Mouse (Mus musculus) limb, embryonic 13.5 days (tissue): ENCODE data around the gene Tpgs1. TPM values are rescaled to one million over a fixed set of nuclear protein-coding genes. Genes with fewer than 3 reads are reported as not detected.

ENCODE experiments used
- ATAC-seq: fragments of 200-750 bp; cut with Nextera tagmentation; 2 replicates; pipeline ENCODE4 v1.8.0; 2017; ENCODE audit warnings: low read depth, moderate number of reproducible peaks, moderate TSS enrichment; ENCODE audit not compliant: low FRiP score
- H3K27ac ChIP-seq: fragments of 300-500 bp; sonication (generic); 2 replicates; pipeline ENCODE4 v1.5.1; 2015; ENCODE audit warnings: inconsistent platforms, mild to moderate bottlenecking, moderate library complexity
- H3K27me3 ChIP-seq: fragments of 300-500 bp; sonication (generic); 2 replicates; pipeline ENCODE4 v1.6.1; 2015; ENCODE audit warnings: mild to moderate bottlenecking, inconsistent platforms
- H3K36me3 ChIP-seq: fragments of 300-500 bp; sonication (generic); 2 replicates; pipeline ENCODE4 v1.6.1; 2015; ENCODE audit warnings: inconsistent platforms, mild to moderate bottlenecking, moderate library complexity
- H3K4me1 ChIP-seq: fragments of 300-500 bp; sonication (generic); 2 replicates; pipeline ENCODE4 v1.6.1; 2015; ENCODE audit warnings: inconsistent platforms
- H3K4me2 ChIP-seq: fragments of 300-500 bp; sonication (generic); replicated peaks from 2 replicates; pipeline ENCODE4 v1.6.1; 2015; ENCODE audit warnings: inconsistent platforms, mild to moderate bottlenecking, moderate library complexity
- H3K4me3 ChIP-seq: fragments of 300-500 bp; sonication (generic); 2 replicates; pipeline ENCODE4 v1.5.1; 2015; ENCODE audit warnings: moderate library complexity, mild to moderate bottlenecking, inconsistent platforms
- H3K9ac ChIP-seq: fragments of 300-500 bp; sonication (generic); 2 replicates; pipeline ENCODE4 v1.6.1; 2015; ENCODE audit warnings: mild to moderate bottlenecking, inconsistent platforms
- H3K9me3 ChIP-seq: fragments of 300-500 bp; sonication (generic); 2 replicates; pipeline ENCODE4 v1.6.1; 2016; ENCODE audit warnings: inconsistent platforms
- WGBS: fragments of 180-500 bp; shearing (Covaris S2); methylation state at CpG from one replicate; pipeline ENCODE4 v1.1.7; 2015; 5-methylcytosine and 5-hydroxymethylcytosine counted together
- polyA plus RNA-seq: library from polyadenylated mRNA; unstranded; fragments of >200 nt; fragmentation: Nextera tagmentation; extraction: Ambion mirVana; gene quantifications from 2 replicates; pipeline ENCODE4 v1.2.1, GENCODE M21; 2015

Tpgs1 gene
- polyA plus RNA-seq, 1 experiment from 2014 or later = 62.0 TPM

GRCm38 (mm10) chr10:79649070-79649751 lies 20.0 kb upstream of the Tpgs1 start:
- H3K27ac ChIP-seq = no peak overlapping the region
- 31% methylated on average over 7 of the region's 7 CpGs for WGBS
- H3K4me2 ChIP-seq = no peak overlapping the region

GRCm38 (mm10) chr10:79652789-79653188 lies 16.4 kb upstream of the Tpgs1 start:
- Histone ChIP-seq H3K36me3 (no peaks in the 10 kb centered on the region), H3K4me3 (no peak overlapping the region), H3K27ac (no peak overlapping the region), H3K4me2 (no peak overlapping the region), H3K27me3 (peaks cover 5% of the 10 kb centered on the region; the same call in 1 of the 2 replicates), H3K9ac (no peak overlapping the region), H3K4me1 (peaks cover 5% of the 10 kb centered on the region; the same call in 1 of the 2 replicates), H3K9me3 (no peaks in the 10 kb centered on the region)
- no peak for ATAC-seq
- WGBS = 77% methylated on average over 7 of the region's 7 CpGs

More at GRCm38 (mm10) chr10:79649070-79649751, 20.0 kb upstream of the Tpgs1 start:
- no peaks in the 10 kb centered on the region for H3K9me3 ChIP-seq
- no peaks in the 10 kb centered on the region for H3K4me1 ChIP-seq
- no peaks in the 10 kb centered on the region for H3K36me3 ChIP-seq
- H3K9ac ChIP-seq = no peak overlapping the region
- 0 out of 2 replicates have a peak, but pooled peaks cover 5% of the 10 kb centered on the region for H3K27me3 ChIP-seq
- H3K4me3 ChIP-seq = no peak overlapping the region
- peak; percentile 38; the same call in 1 of the 2 replicates for ATAC-seq

GRCm38 (mm10) chr10:79654946-79655395 lies 14.2 kb upstream of the Tpgs1 start:
- Histone ChIP-seq H3K4me3 (no peak overlapping the region), H3K4me1 (peaks cover 7% of the 10 kb centered on the region; the same call in 1 of the 2 replicates), H3K36me3 (no peaks in the 10 kb centered on the region), H3K27ac (no peak overlapping the region), H3K4me2 (no peak overlapping the region), H3K27me3 (peaks cover 5% of the 10 kb centered on the region; the same call in 1 of the 2 replicates), H3K9ac (no peak overlapping the region), H3K9me3 (no peaks in the 10 kb centered on the region)
- WGBS = 0% methylated on average over 1 of the region's 1 CpGs
- ATAC-seq = peak; percentile 84

- Histone ChIP-seq H3K27ac (no peak overlapping the region), H3K9ac (no peak overlapping the region), H3K4me3 (no peak overlapping the region), H3K9me3 (no peaks in the 10 kb centered on the region), H3K27me3 (no peaks in the 10 kb centered on the region; the same call in 1 of the 2 replicates), H3K4me1 (peaks cover 7% of the 10 kb centered on the region; the same call in 1 of the 2 replicates), H3K4me2 (no peak overlapping the region), H3K36me3 (no peaks in the 10 kb centered on the region)
- WGBS = 19% methylated on average over 4 of the region's 4 CpGs
- ATAC-seq = no peak
These were observed 10.3 kb upstream of the Tpgs1 start for GRCm38 (mm10) chr10:79658829-79659228.

- Histone ChIP-seq H3K27me3 (no peaks in the 10 kb centered on the region; the same call in 1 of the 2 replicates), H3K9ac (no peak overlapping the region), H3K4me1 (0 out of 2 replicates have a peak, but pooled peaks cover 2% of the 10 kb centered on the region), H3K36me3 (no peaks in the 10 kb centered on the region), H3K9me3 (no peaks in the 10 kb centered on the region), H3K27ac (no peak overlapping the region), H3K4me2 (no peak overlapping the region), H3K4me3 (no peak overlapping the region)
- no peak for ATAC-seq
- 72% methylated on average over 2 of the region's 2 CpGs for WGBS
These were observed 8.9 kb upstream of the Tpgs1 start for GRCm38 (mm10) chr10:79660298-79660697.

GRCm38 (mm10) chr10:79661861-79662260 lies 7.3 kb upstream of the Tpgs1 start:
- ATAC-seq = no peak
- WGBS = 36% methylated on average over 3 of the region's 3 CpGs
- no peak overlapping the region for H3K9ac ChIP-seq
- H3K4me3 ChIP-seq = no peak overlapping the region
- H3K9me3 ChIP-seq = no peaks in the 10 kb centered on the region
- no peak overlapping the region for H3K27ac ChIP-seq
- H3K36me3 ChIP-seq = no peaks in the 10 kb centered on the region
- H3K4me2 ChIP-seq = no peak overlapping the region
- 0 out of 2 replicates have a peak, but pooled peaks cover 2% of the 10 kb centered on the region for H3K4me1 ChIP-seq
- H3K27me3 ChIP-seq = no peaks in the 10 kb centered on the region

GRCm38 (mm10) chr10:79664131-79664665 lies 5.0 kb upstream of the Tpgs1 start, which contains the start of gene Madcam1:
TSS of gene Madcam1 (plus strand) at chr10:79664559.
- ATAC-seq = no peak
- 7% methylated on average over 13 of the region's 13 CpGs for WGBS
- H3K27ac ChIP-seq = no peak within 1 kb of the TSS

GRCm38 (mm10) chr10:79665051-79665450 lies 4.1 kb upstream of the Tpgs1 start:
- Histone ChIP-seq H3K4me2 (no peak overlapping the region), H3K4me1 (peaks cover 4% of the 10 kb centered on the region), H3K9ac (no peak overlapping the region; the same call in 1 of the 2 replicates), H3K36me3 (no peaks in the 10 kb centered on the region), H3K27ac (no peak overlapping the region), H3K4me3 (no peak overlapping the region), H3K9me3 (no peaks in the 10 kb centered on the region), H3K27me3 (no peaks in the 10 kb centered on the region)
- no peak for ATAC-seq
- 81% methylated on average over 8 of the region's 8 CpGs for WGBS

More at GRCm38 (mm10) chr10:79664131-79664665, 5.0 kb upstream of the Tpgs1 start, which contains the start of gene Madcam1:
- Histone ChIP-seq H3K4me1 (0 out of 2 replicates have a peak, but pooled peaks cover 4% of the 10 kb centered on the region), H3K4me2 (no peak within 1 kb of the TSS), H3K9ac (no peak within 1 kb of the TSS; the same call in none of the 2 replicates), H3K36me3 (no peaks in the 10 kb centered on the region), H3K27me3 (no peaks in the 10 kb centered on the region), H3K4me3 (no peak within 1 kb of the TSS), H3K9me3 (no peaks in the 10 kb centered on the region)

- no peak overlapping the region for H3K4me2 ChIP-seq
- no peaks in the 10 kb centered on the region for H3K27me3 ChIP-seq
- no peak overlapping the region for H3K27ac ChIP-seq
- no peaks in the 10 kb centered on the region for H3K9me3 ChIP-seq
- peaks cover 19% of the 10 kb centered on the region for H3K4me1 ChIP-seq
- no peak for ATAC-seq
- WGBS = 69% methylated on average over 9 of the region's 9 CpGs
- no peaks in the 10 kb centered on the region for H3K36me3 ChIP-seq
- no peak overlapping the region for H3K4me3 ChIP-seq
- no peak overlapping the region for H3K9ac ChIP-seq
These were observed 2.7 kb upstream of the Tpgs1 start for GRCm38 (mm10) chr10:79666493-79666892.

GRCm38 (mm10) chr10:79668076-79668475 lies 1.1 kb upstream of the Tpgs1 start:
- peak overlapping the region; percentile 97; the same call in 1 of the 2 replicates for H3K4me2 ChIP-seq
- H3K9ac ChIP-seq = no peak overlapping the region
- WGBS = 86% methylated on average over 5 of the region's 5 CpGs
- no peak overlapping the region for H3K4me3 ChIP-seq
- peaks cover 12% of the 10 kb centered on the region for H3K36me3 ChIP-seq
- H3K27me3 ChIP-seq = no peaks in the 10 kb centered on the region
- no peak overlapping the region for H3K27ac ChIP-seq
- ATAC-seq = no peak
- H3K4me1 ChIP-seq = peaks cover 19% of the 10 kb centered on the region
- no peaks in the 10 kb centered on the region for H3K9me3 ChIP-seq

- under 1% methylated on average over 47 of the region's 47 CpGs for WGBS
- peaks cover 23% of the 10 kb centered on the region for H3K36me3 ChIP-seq
- H3K4me2 ChIP-seq = peak overlapping the region; percentile 97
- peak overlapping the region; percentile 93 for H3K4me3 ChIP-seq
- peak; percentile 55 for ATAC-seq
- H3K9ac ChIP-seq = peak overlapping the region; percentile 91
- peak overlapping the region; percentile 94 for H3K27ac ChIP-seq
- H3K27me3 ChIP-seq = no peaks in the 10 kb centered on the region
- no peaks in the 10 kb centered on the region for H3K9me3 ChIP-seq
- peaks cover 19% of the 10 kb centered on the region for H3K4me1 ChIP-seq
These were observed 448 bp downstream of the Tpgs1 start for GRCm38 (mm10) chr10:79669576-79670057.
